18 mouse cellular contexts compared by ENCODE assay signal in genomic region chr5:8541120-8542117, GRCm38 (mm10).
A peak's percentile ranks its signal among the peaks of the same experiment; 100 is the strongest.
DNase-seq lines count a peak whose midpoint lies in the region; ATAC-seq and TF ChIP-seq lines count a peak whose summit lies in the region.
"Had no signal": no experiment of that assay in that cellular context is flagged by ENCODE, and none has a peak within 500 bp of the region (broad histone marks: within the 10 kb centered on the region; RNA-seq: fewer than 3 reads in every experiment).

No protein-coding gene starts in this region.

- H3K4me2 ChIP-seq in kidney, postnatal 0 days (ENCODE audit: low read length) = no peak overlapping the region
- no peak overlapping the region for H3K4me2 ChIP-seq in kidney, embryonic 16.5 days (replicated peaks; ENCODE audit: low read depth, low read length)
- H3K4me2 ChIP-seq in limb, embryonic 14.5 days (replicated peaks; ENCODE audit: low read depth, low read length, severe bottlenecking) = no peak overlapping the region
- H3K4me2 ChIP-seq: embryonic facial prominence, embryonic 15.5 days; forebrain, embryonic 15.5 days; heart, embryonic 13.5 days; hindbrain, embryonic 15.5 days had no signal

- no peak for TF ChIP-seq POLR2A in limb, embryonic 14.5 days (IDR thresholded peaks at IDR 0.05; ENCODE audit: borderline replicate concordance, extremely low read depth, insufficient read depth, insufficient read length)

- peak; percentile 7 for DNase-seq in embryo, embryonic 11 days
- no peak for DNase-seq in embryo, embryonic 9.5 days (ENCODE audit: extremely low spot score)
- peak; percentile 14 for DNase-seq in kidney, postnatal 0 days (ENCODE audit: low spot score)
- peak; percentile 2 for DNase-seq in forelimb bud, embryonic 11.5 days (ENCODE audit: low read depth, low spot score)
- peak; percentile 26 for DNase-seq in limb, embryonic 14.5 days (ENCODE audit: low spot score)
- no peak for DNase-seq in forebrain, embryonic 10.5 days (ENCODE audit: extremely low spot score, low spot score)
- DNase-seq: adrenal gland, postnatal 10 days; cerebellum, adult 11-12 months; cerebellum, adult 9-10 months; cerebellum, postnatal 25 days; gastrocnemius, postnatal 14 days; heart, postnatal 36 days had no signal

- WGBS in kidney, postnatal 0 days = 62% methylated on average over 7 of the region's 7 CpGs
- 66% methylated on average over 7 of the region's 7 CpGs for WGBS in kidney, embryonic 16.5 days
- WGBS in limb, embryonic 14.5 days = 31% methylated on average over 7 of the region's 7 CpGs
- WGBS in forebrain, embryonic 10.5 days = 87% methylated on average over 7 of the region's 7 CpGs

- no peak overlapping the region for H3K4me3 ChIP-seq in kidney, postnatal 0 days (replicated peaks; ENCODE audit: low read depth, low read length)
- no peak overlapping the region for H3K4me3 ChIP-seq in kidney, embryonic 16.5 days (ENCODE audit: low read length)
- H3K4me3 ChIP-seq in limb, embryonic 14.5 days (replicated peaks; ENCODE audit: low read length) = no peak overlapping the region
- H3K4me3 ChIP-seq in forebrain, embryonic 10.5 days = no peak overlapping the region
- H3K4me3 ChIP-seq: embryonic facial prominence, embryonic 15.5 days; erythroblast, embryonic 14.5 days; forebrain, embryonic 15.5 days; heart, embryonic 13.5 days; hindbrain, embryonic 15.5 days had no signal

- TF ChIP-seq CTCF in kidney, postnatal 0 days (IDR thresholded peaks at IDR 0.05; ENCODE audit: low read depth) = no peak

- H3K27ac ChIP-seq in kidney, postnatal 0 days = no peak overlapping the region
- no peak overlapping the region for H3K27ac ChIP-seq in kidney, embryonic 16.5 days (ENCODE audit: low read length)
- peak overlapping the region; percentile 22; the same call in 1 of the 2 replicates for H3K27ac ChIP-seq in limb, embryonic 14.5 days (replicated peaks; ENCODE audit: low read depth, low read length)
- no peak overlapping the region for H3K27ac ChIP-seq in forebrain, embryonic 10.5 days
- H3K27ac ChIP-seq: embryonic facial prominence, embryonic 15.5 days; forebrain, embryonic 15.5 days; heart, embryonic 13.5 days; hindbrain, embryonic 15.5 days had no signal

- no peaks in the 10 kb centered on the region for H3K27me3 ChIP-seq in kidney, postnatal 0 days (ENCODE audit: insufficient read depth, low read length)
- H3K27me3 ChIP-seq in kidney, embryonic 16.5 days (ENCODE audit: insufficient read depth, low read length) = no peaks in the 10 kb centered on the region
- H3K27me3 ChIP-seq in limb, embryonic 14.5 days (ENCODE audit: control insufficient read depth, insufficient read depth, low read length) = no peaks in the 10 kb centered on the region
- no peaks in the 10 kb centered on the region for H3K27me3 ChIP-seq in forebrain, embryonic 10.5 days (ENCODE audit: poor library complexity, severe bottlenecking)
- H3K27me3 ChIP-seq: embryonic facial prominence, embryonic 15.5 days; forebrain, embryonic 15.5 days; heart, embryonic 13.5 days; hindbrain, embryonic 15.5 days had no signal

- no peak overlapping the region for H3K9ac ChIP-seq in kidney, postnatal 0 days (ENCODE audit: low read depth, low read length)
- H3K9ac ChIP-seq in kidney, embryonic 16.5 days (replicated peaks; ENCODE audit: low read length) = no peak overlapping the region
- H3K9ac ChIP-seq in limb, embryonic 14.5 days (ENCODE audit: low read depth, low read length, severe bottlenecking) = no peak overlapping the region
- H3K9ac ChIP-seq: embryonic facial prominence, embryonic 15.5 days; forebrain, embryonic 15.5 days; heart, embryonic 13.5 days; hindbrain, embryonic 15.5 days had no signal

- H3K4me1 ChIP-seq in kidney, postnatal 0 days (replicated peaks; ENCODE audit: insufficient read depth, low read length) = no peaks in the 10 kb centered on the region
- no peaks in the 10 kb centered on the region for H3K4me1 ChIP-seq in kidney, embryonic 16.5 days (ENCODE audit: insufficient read depth, low read length)
- peaks cover 6% of the 10 kb centered on the region; the same call in 1 of the 2 replicates for H3K4me1 ChIP-seq in limb, embryonic 14.5 days (ENCODE audit: control insufficient read depth, insufficient read depth, low read length)
- H3K4me1 ChIP-seq in forebrain, embryonic 10.5 days = peaks cover 11% of the 10 kb centered on the region
- H3K4me1 ChIP-seq: embryonic facial prominence, embryonic 15.5 days; forebrain, embryonic 15.5 days; heart, embryonic 13.5 days; hindbrain, embryonic 15.5 days had no signal

- peak; percentile 49 for ATAC-seq in kidney, postnatal 0 days (replicated peaks; ENCODE audit: low FRiP score, low read depth)
- ATAC-seq in kidney, embryonic 16.5 days (ENCODE audit: low FRiP score, low TSS enrichment) = no peak
- ATAC-seq in limb, embryonic 14.5 days (ENCODE audit: low FRiP score, low read depth) = peak; percentile 70
- ATAC-seq: forebrain, embryonic 15.5 days had no signal

- no peaks in the 10 kb centered on the region for H3K36me3 ChIP-seq in kidney, postnatal 0 days (ENCODE audit: insufficient read depth, low read length)
- H3K36me3 ChIP-seq in kidney, embryonic 16.5 days (ENCODE audit: insufficient read depth, low read length) = no peaks in the 10 kb centered on the region
- no peaks in the 10 kb centered on the region for H3K36me3 ChIP-seq in limb, embryonic 14.5 days (ENCODE audit: control insufficient read depth, insufficient read depth, low read length)
- no peaks in the 10 kb centered on the region; the same call in 1 of the 2 replicates for H3K36me3 ChIP-seq in forebrain, embryonic 10.5 days (replicated peaks)
- H3K36me3 ChIP-seq: embryonic facial prominence, embryonic 15.5 days; forebrain, embryonic 15.5 days; heart, embryonic 13.5 days; hindbrain, embryonic 15.5 days had no signal

- no peaks in the 10 kb centered on the region for H3K9me3 ChIP-seq in kidney, postnatal 0 days (replicated peaks; ENCODE audit: low read length)
- no peaks in the 10 kb centered on the region for H3K9me3 ChIP-seq in kidney, embryonic 16.5 days (ENCODE audit: low read length)
- no peaks in the 10 kb centered on the region for H3K9me3 ChIP-seq in limb, embryonic 14.5 days (ENCODE audit: control insufficient read depth, low read length)
- no peaks in the 10 kb centered on the region for H3K9me3 ChIP-seq in forebrain, embryonic 10.5 days
- H3K9me3 ChIP-seq: embryonic facial prominence, embryonic 15.5 days; forebrain, embryonic 15.5 days; heart, embryonic 13.5 days; hindbrain, embryonic 15.5 days had no signal

Comparison
In these comparisons a context has a peak if more than half of its experiments do, and no peak if none do; other contexts are left out.
1. DNase-seq: peak in embryo, embryonic 11 days (single experiment), kidney, postnatal 0 days (single experiment), forelimb bud, embryonic 11.5 days (single experiment) and limb, embryonic 14.5 days (single experiment); none in embryo, embryonic 9.5 days (single experiment) and forebrain, embryonic 10.5 days (single experiment).